Comparison of ENCODE assay signal across 28 mouse cellular contexts in the genomic region with DNA sequence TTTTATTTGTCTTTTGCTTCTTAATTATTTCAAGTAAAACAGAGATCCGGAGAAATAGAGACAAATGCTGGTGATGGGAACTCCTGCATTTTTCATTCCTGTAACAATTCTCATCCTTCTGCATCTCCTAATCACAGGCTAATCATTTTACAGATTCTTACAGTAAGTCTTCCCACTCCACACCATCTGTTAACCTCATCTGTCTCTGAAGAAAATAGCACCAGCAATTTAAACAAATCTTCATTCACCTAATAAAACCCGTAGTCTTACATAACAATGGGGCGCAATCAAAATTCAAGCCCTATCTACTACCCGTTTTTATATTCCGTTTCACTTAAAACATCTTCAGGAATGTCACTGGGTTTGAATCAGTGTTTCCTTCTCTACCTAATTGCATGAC.
DNase-seq lines count a peak whose midpoint lies in the region; ATAC-seq and TF ChIP-seq lines count a peak whose summit lies in the region.
"Had no signal": no experiment of that assay in that cellular context is flagged by ENCODE, and none has a peak within 500 bp of the region (broad histone marks: within the 10 kb centered on the region; RNA-seq: fewer than 3 reads in every experiment).

No protein-coding gene starts in this region.

- no peak for ATAC-seq in forebrain, postnatal 0 days
- ATAC-seq in forebrain, embryonic 13.5 days, result no peak
- ATAC-seq in lung, embryonic 14.5 days (ENCODE audit: insufficient read depth), result no peak
- no peak for ATAC-seq in kidney, embryonic 16.5 days (ENCODE audit: low FRiP score, low TSS enrichment)
- ATAC-seq in megakaryocyte, adult 5-6 weeks (ENCODE audit: poor library complexity, severe bottlenecking), result no peak
- ATAC-seq: forebrain, embryonic 16.5 days; hindbrain, embryonic 16.5 days; Patski had no signal

- WGBS in forebrain, postnatal 0 days, result 50% methylated on average over 5 of the region's 5 CpGs
- 60% methylated on average over 5 of the region's 5 CpGs for WGBS in forebrain, embryonic 13.5 days
- 51% methylated on average over 5 of the region's 5 CpGs for WGBS in lung, embryonic 14.5 days
- WGBS in lung, adult 2 months, result 64% methylated on average over 5 of the region's 5 CpGs
- 79% methylated on average over 5 of the region's 5 CpGs for WGBS in kidney, embryonic 16.5 days

- no peak for TF ChIP-seq POLR2A in lung, adult 2 months (IDR thresholded peaks at IDR 0.05; ENCODE audit: borderline replicate concordance, extremely low read depth, low read depth, low read length)

- 0 out of 2 replicates have a peak, but pooled peaks cover 4% of the 10 kb centered on the region for H3K4me1 ChIP-seq in forebrain, postnatal 0 days (ENCODE audit: insufficient read depth)
- peaks cover 12% of the 10 kb centered on the region for H3K4me1 ChIP-seq in forebrain, embryonic 13.5 days
- no peaks in the 10 kb centered on the region for H3K4me1 ChIP-seq in lung, embryonic 14.5 days (ENCODE audit: insufficient read depth)
- H3K4me1 ChIP-seq in lung, adult 2 months (ENCODE audit: control insufficient read depth, insufficient read depth, low read length), result no peaks in the 10 kb centered on the region
- 0 out of 2 replicates have a peak, but pooled peaks cover 2% of the 10 kb centered on the region for H3K4me1 ChIP-seq in kidney, embryonic 16.5 days (ENCODE audit: insufficient read depth, low read length)

- no peaks in the 10 kb centered on the region for H3K9me3 ChIP-seq in forebrain, postnatal 0 days (ENCODE audit: low read length)
- H3K9me3 ChIP-seq in forebrain, embryonic 13.5 days (replicated peaks), result no peaks in the 10 kb centered on the region
- H3K9me3 ChIP-seq in lung, embryonic 14.5 days (ENCODE audit: low read depth, low read length), result no peaks in the 10 kb centered on the region
- H3K9me3 ChIP-seq in kidney, embryonic 16.5 days (ENCODE audit: low read length), result no peaks in the 10 kb centered on the region
- H3K9me3 ChIP-seq: forebrain, embryonic 10.5 days; heart, embryonic 12.5 days; heart, embryonic 15.5 days; hindbrain, embryonic 10.5 days; hindbrain, embryonic 13.5 days had no signal

- H3K9ac ChIP-seq in forebrain, postnatal 0 days, result no peak overlapping the region
- no peak overlapping the region for H3K9ac ChIP-seq in forebrain, embryonic 13.5 days
- H3K9ac ChIP-seq in lung, embryonic 14.5 days, result no peak overlapping the region
- no peak overlapping the region for H3K9ac ChIP-seq in kidney, embryonic 16.5 days (replicated peaks; ENCODE audit: low read length)
- H3K9ac ChIP-seq: heart, embryonic 12.5 days; heart, embryonic 15.5 days; hindbrain, embryonic 13.5 days had no signal

- H3K27me3 ChIP-seq in forebrain, postnatal 0 days (ENCODE audit: insufficient read depth, low read length), result no peaks in the 10 kb centered on the region
- no peaks in the 10 kb centered on the region for H3K27me3 ChIP-seq in forebrain, embryonic 13.5 days
- H3K27me3 ChIP-seq in lung, embryonic 14.5 days (ENCODE audit: insufficient read depth, low read length), result no peaks in the 10 kb centered on the region
- H3K27me3 ChIP-seq in kidney, embryonic 16.5 days (ENCODE audit: insufficient read depth, low read length), result no peaks in the 10 kb centered on the region
- H3K27me3 ChIP-seq: CH12.LX; heart, embryonic 12.5 days; heart, embryonic 15.5 days; hindbrain, embryonic 13.5 days; Patski had no signal

- H3K36me3 ChIP-seq in forebrain, postnatal 0 days (ENCODE audit: insufficient read depth), result no peaks in the 10 kb centered on the region
- no peaks in the 10 kb centered on the region for H3K36me3 ChIP-seq in forebrain, embryonic 13.5 days (ENCODE audit: poor library complexity, severe bottlenecking)
- no peaks in the 10 kb centered on the region for H3K36me3 ChIP-seq in lung, embryonic 14.5 days (ENCODE audit: insufficient read depth)
- no peaks in the 10 kb centered on the region for H3K36me3 ChIP-seq in kidney, embryonic 16.5 days (ENCODE audit: insufficient read depth, low read length)
- H3K36me3 ChIP-seq: forebrain, embryonic 10.5 days; G1E; heart, embryonic 12.5 days; heart, embryonic 15.5 days; hindbrain, embryonic 10.5 days; hindbrain, embryonic 13.5 days had no signal

- DNase-seq in forebrain, postnatal 0 days, result peak; percentile 20
- peak; percentile 2 for DNase-seq in lung, embryonic 14.5 days
- no peak for DNase-seq in lung, adult 2 months
- peak; percentile 50 for DNase-seq in brain, adult 2 months (ENCODE audit: low read depth, low spot score)
- DNase-seq: adrenal gland, adult 2 months; adrenal gland, postnatal 14 days; B cell, adult 2 months; cerebellum, adult 18-20 months; cerebellum, adult 9-10 months; cerebellum, postnatal 14 days; gastrocnemius, adult 2 months; gastrocnemius, postnatal 14 days; heart, adult 11 months; heart, postnatal 10 days; heart, postnatal 36 days had no signal

- no peak overlapping the region for H3K27ac ChIP-seq in forebrain, postnatal 0 days (ENCODE audit: low read depth, low read length)
- H3K27ac ChIP-seq in forebrain, embryonic 13.5 days, result no peak overlapping the region
- no peak overlapping the region for H3K27ac ChIP-seq in lung, embryonic 14.5 days (ENCODE audit: low read depth)
- no peak overlapping the region for H3K27ac ChIP-seq in kidney, embryonic 16.5 days (ENCODE audit: low read length)
- H3K27ac ChIP-seq: forebrain, embryonic 10.5 days; gastrocnemius, adult 2 months; heart, embryonic 15.5 days; hindbrain, embryonic 10.5 days; hindbrain, embryonic 13.5 days had no signal

- H3K4me3 ChIP-seq in forebrain, postnatal 0 days (ENCODE audit: low read depth, low read length), result no peak overlapping the region
- H3K4me3 ChIP-seq in forebrain, embryonic 13.5 days, result no peak overlapping the region
- no peak overlapping the region for H3K4me3 ChIP-seq in lung, embryonic 14.5 days (ENCODE audit: low read depth, low read length)
- H3K4me3 ChIP-seq in lung, adult 2 months (replicated peaks; ENCODE audit: extremely low read depth, low read depth, low read length), result no peak overlapping the region
- H3K4me3 ChIP-seq in kidney, embryonic 16.5 days (ENCODE audit: low read length), result no peak overlapping the region
- H3K4me3 ChIP-seq: forebrain, embryonic 10.5 days; gastrocnemius, adult 2 months; heart, embryonic 12.5 days; heart, embryonic 15.5 days; hindbrain, embryonic 10.5 days; hindbrain, embryonic 13.5 days had no signal

- no peak overlapping the region for H3K4me2 ChIP-seq in forebrain, postnatal 0 days (ENCODE audit: low read depth)
- H3K4me2 ChIP-seq in forebrain, embryonic 13.5 days, result no peak overlapping the region
- H3K4me2 ChIP-seq in lung, embryonic 14.5 days, result no peak overlapping the region
- H3K4me2 ChIP-seq in kidney, embryonic 16.5 days (replicated peaks; ENCODE audit: low read depth, low read length), result no peak overlapping the region
- H3K4me2 ChIP-seq: heart, embryonic 12.5 days; heart, embryonic 15.5 days; hindbrain, embryonic 13.5 days had no signal

- no peak for TF ChIP-seq CTCF in forebrain, postnatal 0 days (IDR thresholded peaks at IDR 0.05; ENCODE audit: low read depth)
- TF ChIP-seq CTCF in lung, embryonic 14.5 days (IDR thresholded peaks at IDR 0.05; ENCODE audit: low read depth), result no peak
- no peak for TF ChIP-seq CTCF in lung, adult 2 months (IDR thresholded peaks at IDR 0.05; ENCODE audit: insufficient read depth, low read length)
